Mouse (Mus musculus) thymus, adult 2 months (tissue): Measurements from ENCODE around the gene Sik3. TPM values are rescaled to one million over a fixed set of nuclear protein-coding genes. Genes with fewer than 3 reads are reported as not detected.

Experiments used
- DNase-seq: peaks from one replicate; pipeline ENCODE4 v3.0.0; 2021
- H3K27ac ChIP-seq: fragments of 200-500 bp; 2 replicates; pipeline ENCODE4 v1.5.1; 2012; ENCODE audit warnings: low read length, control low read depth; ENCODE audit not compliant: control insufficient read depth, insufficient read depth
- H3K27me3 ChIP-seq: fragments of 200-500 bp; 2 replicates; pipeline ENCODE4 v1.6.1; 2012; ENCODE audit warnings: mild to moderate bottlenecking, low read length, moderate library complexity, mixed read lengths; ENCODE audit not compliant: control insufficient read depth, insufficient read depth
- H3K36me3 ChIP-seq: fragments of 200-500 bp; 2 replicates; pipeline ENCODE4 v1.6.1; 2012; ENCODE audit warnings: mild to moderate bottlenecking, low read length, moderate library complexity; ENCODE audit not compliant: control insufficient read depth, insufficient read depth
- H3K4me1 ChIP-seq: fragments of 200-500 bp; replicated peaks from 2 replicates; pipeline ENCODE4 v1.6.1; 2012; ENCODE audit warnings: low read length; ENCODE audit not compliant: control insufficient read depth, insufficient read depth
- H3K4me3 ChIP-seq: fragments of 200-500 bp; 2 replicates; pipeline ENCODE4 v1.5.1; 2012; ENCODE audit warnings: mild to moderate bottlenecking, low read length, control low read depth, moderate library complexity; ENCODE audit not compliant: control insufficient read depth, insufficient read depth
- CTCF ChIP-seq: fragments of 200-500 bp; IDR thresholded peaks from 2 replicates; pipeline ENCODE4 v1.5.1; 2012; ENCODE audit warnings: mild to moderate bottlenecking, control low read depth, low read length, moderate library complexity, borderline replicate concordance; ENCODE audit not compliant: control insufficient read depth, poor library complexity, insufficient read depth; ENCODE audit errors: extremely low read depth
- POLR2A ChIP-seq: fragments of 200-500 bp; IDR thresholded peaks from 2 replicates; pipeline ENCODE4 v1.6.1; 2012; ENCODE audit warnings: mild to moderate bottlenecking, low read length, control low read depth, moderate library complexity; ENCODE audit not compliant: control insufficient read depth, poor library complexity, insufficient read depth; ENCODE audit errors: extremely low read depth
- WGBS: fragments of 180-500 bp; shearing (Covaris S2); methylation state at CpG from one replicate; pipeline ENCODE4 v1.1.7; 2018; 5-methylcytosine and 5-hydroxymethylcytosine counted together
- polyA plus RNA-seq: library from polyadenylated mRNA; depleted of rRNA; stranded (reverse); fragments of >200 nt; gene quantifications from 2 replicates; pipeline ENCODE4 v1.2.3, GENCODE M21; 2012

Sik3 gene
- polyA plus RNA-seq, 1 experiment = 29.4 TPM

- H3K36me3 ChIP-seq = no peaks in the 10 kb centered on the region
- H3K27ac ChIP-seq = no peak overlapping the region
- TF ChIP-seq CTCF (no peak), POLR2A (no peak)
- no peaks in the 10 kb centered on the region for H3K27me3 ChIP-seq
- WGBS = 39% methylated on average over 3 of the region's 3 CpGs
- 0 out of 2 replicates have a peak, but pooled peaks cover 3% of the 10 kb centered on the region for H3K4me1 ChIP-seq
- no peak overlapping the region for H3K4me3 ChIP-seq
- DNase-seq = no peak
Observed at GRCm38 (mm10) chr9:46058065-46058464, 45.4 kb downstream of the Sik3 start.

- Histone ChIP-seq H3K36me3 (no peaks in the 10 kb centered on the region), H3K27me3 (no peaks in the 10 kb centered on the region), H3K4me1 (0 out of 2 replicates have a peak, but pooled peaks cover 3% of the 10 kb centered on the region), H3K27ac (no peak overlapping the region), H3K4me3 (no peak overlapping the region)
- TF ChIP-seq CTCF (no peak), POLR2A (no peak)
- no peak for DNase-seq
- 97% methylated on average over 2 of the region's 2 CpGs for WGBS
Observed at GRCm38 (mm10) chr9:46060249-46060648, 47.6 kb downstream of the Sik3 start.

GRCm38 (mm10) chr9:46061696-46062425, 49.2 kb downstream of the Sik3 start:
- TF ChIP-seq CTCF = no peak
- TF ChIP-seq POLR2A = no peak
- no peaks in the 10 kb centered on the region for H3K36me3 ChIP-seq
- H3K27me3 ChIP-seq = no peaks in the 10 kb centered on the region
- 0 out of 2 replicates have a peak, but pooled peaks cover 3% of the 10 kb centered on the region for H3K4me1 ChIP-seq
- DNase-seq = no peak
- WGBS = 94% methylated on average over 9 of the region's 9 CpGs
- H3K4me3 ChIP-seq = no peak overlapping the region
- no peak overlapping the region for H3K27ac ChIP-seq

DNA sequence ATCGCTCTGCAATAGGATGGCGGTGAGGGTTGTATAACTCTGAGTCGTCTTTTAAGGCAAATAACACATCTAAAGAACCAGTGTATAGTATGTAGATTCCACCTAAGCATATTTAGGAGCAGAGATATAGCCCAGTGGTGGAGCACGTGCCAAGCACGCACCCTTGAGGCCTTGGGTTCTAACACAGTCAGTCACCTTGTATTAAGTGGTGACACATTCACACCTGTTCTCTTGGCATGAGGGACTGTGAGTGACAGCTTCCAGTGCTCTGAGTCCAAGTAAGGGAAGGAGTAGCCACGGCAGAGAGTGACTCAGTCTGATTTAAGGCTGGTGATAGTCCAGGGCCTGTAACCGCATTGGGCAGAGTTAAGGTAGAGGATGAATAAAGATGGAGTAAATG, 51.7 kb downstream of the Sik3 start:
- WGBS = 95% methylated on average over 7 of the region's 7 CpGs
- no peak for DNase-seq

GRCm38 (mm10) chr9:46066711-46067110, 54.1 kb downstream of the Sik3 start:
- H3K36me3 ChIP-seq = no peaks in the 10 kb centered on the region
- no peak overlapping the region for H3K27ac ChIP-seq
- H3K27me3 ChIP-seq = no peaks in the 10 kb centered on the region
- WGBS = 95% methylated on average over 4 of the region's 4 CpGs
- TF ChIP-seq CTCF = no peak
- TF ChIP-seq POLR2A = no peak
- H3K4me3 ChIP-seq = no peak overlapping the region
- no peak for DNase-seq
- peaks cover 8% of the 10 kb centered on the region; the same call in 1 of the 2 replicates for H3K4me1 ChIP-seq

More for the DNA sequence above, 51.7 kb downstream of the Sik3 start:
- no peak overlapping the region for H3K27ac ChIP-seq
- no peaks in the 10 kb centered on the region for H3K36me3 ChIP-seq
- no peak for TF ChIP-seq CTCF
- no peak for TF ChIP-seq POLR2A
- peaks cover 8% of the 10 kb centered on the region; the same call in 1 of the 2 replicates for H3K4me1 ChIP-seq
- H3K27me3 ChIP-seq = no peaks in the 10 kb centered on the region
- no peak overlapping the region for H3K4me3 ChIP-seq

DNA sequence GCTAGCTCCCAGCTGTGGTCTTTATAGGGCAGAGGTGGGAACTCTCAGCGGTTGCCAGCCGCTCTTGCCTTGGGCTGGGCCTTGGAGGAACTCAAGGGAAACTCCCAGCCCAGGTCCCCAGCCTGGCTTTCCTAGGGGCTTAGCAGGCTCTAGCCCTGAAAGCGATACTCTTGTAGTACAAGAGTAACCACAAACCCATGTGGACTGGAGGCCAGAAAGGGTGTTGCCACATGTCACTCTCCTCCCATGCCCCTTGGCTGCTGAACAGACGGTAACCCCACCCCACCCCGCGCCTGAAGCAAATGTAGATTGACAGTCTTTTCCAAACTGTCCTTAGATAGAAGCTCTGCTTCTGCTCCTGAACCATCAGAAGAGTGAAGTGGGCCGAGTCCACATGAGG, 55.1 kb downstream of the Sik3 start:
- DNase-seq = no peak
- no peaks in the 10 kb centered on the region for H3K36me3 ChIP-seq
- 37% methylated on average over 7 of the region's 7 CpGs for WGBS
- no peak overlapping the region; the same call in 1 of the 2 replicates for H3K27ac ChIP-seq
- no peaks in the 10 kb centered on the region for H3K27me3 ChIP-seq
- TF ChIP-seq POLR2A (no peak), CTCF (no peak)
- peaks cover 5% of the 10 kb centered on the region; the same call in 1 of the 2 replicates for H3K4me1 ChIP-seq
- H3K4me3 ChIP-seq = no peak overlapping the region
